Mouse (Mus musculus) testis, adult 2 months (tissue): Measurements from ENCODE around the gene S100a6. TPM values are rescaled to one million over a fixed set of nuclear protein-coding genes. Genes with fewer than 3 reads are reported as not detected.
A peak's percentile ranks its signal among the peaks of the same experiment; 100 is the strongest.

Experiments
- H3K27ac ChIP-seq: fragments of 200-500 bp; 2 replicates; pipeline ENCODE4 v1.5.1; 2012; ENCODE audit warnings: low read depth, low read length; ENCODE audit not compliant: control insufficient read depth, insufficient read depth
- H3K27me3 ChIP-seq: fragments of 200-500 bp; 2 replicates; pipeline ENCODE4 v1.6.1; 2012; ENCODE audit warnings: mild to moderate bottlenecking, low read length, moderate library complexity; ENCODE audit not compliant: control insufficient read depth, insufficient read depth
- H3K36me3 ChIP-seq: fragments of 200-500 bp; 2 replicates; pipeline ENCODE4 v1.6.1; 2012; ENCODE audit warnings: mild to moderate bottlenecking, low read length; ENCODE audit not compliant: control insufficient read depth, insufficient read depth
- H3K4me1 ChIP-seq: fragments of 200-500 bp; 2 replicates; pipeline ENCODE4 v1.6.1; 2012; ENCODE audit warnings: low read length; ENCODE audit not compliant: control insufficient read depth, insufficient read depth
- H3K4me3 ChIP-seq: fragments of 200-500 bp; 2 replicates; pipeline ENCODE4 v1.5.1; 2012; ENCODE audit warnings: low read depth, mild to moderate bottlenecking, low read length, moderate library complexity, mixed read lengths; ENCODE audit not compliant: control insufficient read depth
- CTCF ChIP-seq: fragments of 200-500 bp; IDR thresholded peaks from 2 replicates; pipeline ENCODE4 v1.5.1; 2012; ENCODE audit warnings: low read depth, mild to moderate bottlenecking, inconsistent platforms, low read length, moderate library complexity; ENCODE audit not compliant: control insufficient read depth, insufficient read depth, insufficient replicate concordance
- POLR2A ChIP-seq: fragments of 200-500 bp; IDR thresholded peaks from 2 replicates; pipeline ENCODE4 v1.6.1; 2012; ENCODE audit warnings: low read depth, mild to moderate bottlenecking, inconsistent platforms, low read length, moderate library complexity; ENCODE audit not compliant: control insufficient read depth
- polyA plus RNA-seq: library from polyadenylated mRNA; depleted of rRNA; stranded (reverse); fragments of >200 nt; gene quantifications from 2 replicates; pipeline ENCODE4 v1.2.3, GENCODE M21; 2012

The S100a6 gene
- polyA plus RNA-seq, 1 experiment = 13.0 TPM

DNA sequence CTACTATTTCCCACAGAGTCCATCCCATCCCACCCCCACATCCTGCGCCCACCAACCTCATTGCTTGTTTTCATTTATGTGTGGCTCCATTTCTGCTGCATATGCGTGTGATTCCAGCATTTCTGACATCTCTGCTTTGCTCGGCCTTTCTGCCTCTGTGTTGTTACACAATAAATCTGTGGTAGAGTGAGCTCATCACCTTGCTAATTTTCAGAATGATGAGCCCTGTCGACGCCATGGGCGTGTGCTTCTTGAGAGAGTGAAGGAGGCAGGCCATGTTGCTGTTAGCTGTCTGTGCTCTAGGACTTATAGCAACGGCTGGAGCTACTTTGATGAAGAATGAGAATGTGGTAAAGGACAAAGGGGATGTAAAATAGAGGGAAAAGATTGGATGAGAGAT, 28.3 kb downstream of the S100a6 start:
- no peak overlapping the region for H3K4me3 ChIP-seq
- no peaks in the 10 kb centered on the region for H3K36me3 ChIP-seq
- H3K4me1 ChIP-seq = no peaks in the 10 kb centered on the region
- H3K27ac ChIP-seq = no peak overlapping the region
- TF ChIP-seq POLR2A (no peak), CTCF (no peak)
- H3K27me3 ChIP-seq = no peaks in the 10 kb centered on the region

DNA sequence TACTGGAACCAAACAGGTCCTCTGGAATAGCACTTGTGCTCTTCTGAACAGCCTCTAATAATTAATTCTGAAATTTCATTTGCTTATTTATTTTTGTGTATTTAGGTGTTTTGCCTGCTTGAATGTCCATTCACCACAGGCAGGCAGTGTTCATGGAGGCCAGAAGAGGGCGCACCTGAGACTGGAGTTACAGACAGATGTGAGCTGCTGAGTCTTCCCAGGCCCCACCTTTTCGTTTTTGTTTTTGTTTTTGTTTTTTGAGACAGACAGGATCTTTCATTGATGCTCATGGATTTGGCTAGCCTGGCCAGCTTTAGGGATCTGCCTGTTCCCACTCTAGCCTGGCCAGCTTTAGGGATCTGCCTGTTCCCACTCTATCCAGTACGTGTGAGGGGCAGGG, 31.5 kb downstream of the S100a6 start:
- Histone ChIP-seq H3K36me3 (no peaks in the 10 kb centered on the region), H3K4me3 (no peak overlapping the region), H3K4me1 (no peaks in the 10 kb centered on the region), H3K27me3 (no peaks in the 10 kb centered on the region), H3K27ac (no peak overlapping the region)
- peak; percentile 70; the same call in 1 of the 2 replicates for TF ChIP-seq CTCF
- TF ChIP-seq POLR2A = no peak

DNA sequence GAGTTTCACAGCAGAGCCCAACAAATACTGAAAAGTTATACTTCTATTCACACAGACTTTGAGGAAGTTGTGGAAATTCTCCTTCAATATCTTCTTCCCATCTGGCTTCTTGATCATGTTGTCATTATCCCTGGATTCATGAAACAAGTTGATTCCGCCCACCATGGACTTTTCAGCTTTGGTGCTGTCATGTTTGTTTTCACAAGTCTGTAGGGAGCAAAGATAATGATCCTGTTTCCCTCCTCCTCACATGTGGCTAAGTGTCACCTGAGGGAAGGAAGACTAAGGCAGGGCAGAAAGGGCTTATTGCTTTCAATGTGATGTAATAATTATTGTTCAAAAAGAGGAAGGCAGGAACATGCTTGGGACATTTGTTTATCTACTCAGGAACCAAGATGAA, 34.6 kb downstream of the S100a6 start:
- TF ChIP-seq POLR2A (no peak), CTCF (no peak)
- no peaks in the 10 kb centered on the region for H3K4me1 ChIP-seq
- H3K27ac ChIP-seq = no peak overlapping the region
- no peak overlapping the region for H3K4me3 ChIP-seq
- no peaks in the 10 kb centered on the region for H3K36me3 ChIP-seq
- H3K27me3 ChIP-seq = no peaks in the 10 kb centered on the region

DNA sequence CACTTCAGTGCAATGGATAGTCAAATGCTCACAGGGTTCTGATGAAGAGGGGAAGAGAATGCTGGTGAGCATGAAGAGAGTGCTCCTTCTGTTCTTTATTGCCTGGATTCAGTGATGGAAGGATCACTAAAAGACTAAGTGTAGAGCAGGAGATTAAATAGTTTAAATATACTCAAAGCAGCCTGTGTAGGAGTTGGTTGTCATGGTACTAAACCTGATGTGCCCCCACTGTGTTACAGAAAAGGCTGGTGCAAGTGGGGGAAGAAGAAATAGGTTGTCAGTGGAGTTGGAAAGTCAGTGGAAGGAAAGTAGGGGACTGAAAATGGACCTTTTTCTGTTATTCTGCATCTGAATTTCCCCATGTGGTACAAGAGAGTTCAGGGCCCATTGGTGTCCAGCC, 36.3 kb downstream of the S100a6 start:
- H3K27ac ChIP-seq = no peak overlapping the region
- no peaks in the 10 kb centered on the region for H3K36me3 ChIP-seq
- TF ChIP-seq POLR2A = no peak
- no peak for TF ChIP-seq CTCF
- H3K27me3 ChIP-seq = no peaks in the 10 kb centered on the region
- no peaks in the 10 kb centered on the region for H3K4me1 ChIP-seq
- H3K4me3 ChIP-seq = no peak overlapping the region

DNA sequence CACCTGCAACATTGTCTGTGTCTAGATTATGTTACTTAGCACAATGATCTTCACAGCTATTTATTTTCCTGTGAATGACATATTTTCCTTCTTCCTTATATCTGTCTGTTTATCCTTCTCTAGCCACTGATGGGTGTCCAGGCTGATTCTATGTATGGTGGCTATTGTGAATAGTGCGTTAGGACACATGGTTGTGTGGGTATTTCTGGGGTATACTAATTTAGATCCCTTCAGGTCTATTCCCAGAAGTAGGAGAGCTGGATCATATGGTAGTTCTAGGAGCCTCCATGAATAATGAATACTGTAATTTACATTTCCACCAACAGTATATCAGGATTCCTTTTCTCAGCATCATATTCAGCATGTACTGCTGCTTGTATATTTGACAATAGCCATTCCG, 37.1 kb downstream of the S100a6 start:
- TF ChIP-seq CTCF = no peak
- no peak for TF ChIP-seq POLR2A
- Histone ChIP-seq H3K36me3 (no peaks in the 10 kb centered on the region), H3K4me3 (no peak overlapping the region), H3K4me1 (no peaks in the 10 kb centered on the region), H3K27ac (no peak overlapping the region), H3K27me3 (no peaks in the 10 kb centered on the region)

DNA sequence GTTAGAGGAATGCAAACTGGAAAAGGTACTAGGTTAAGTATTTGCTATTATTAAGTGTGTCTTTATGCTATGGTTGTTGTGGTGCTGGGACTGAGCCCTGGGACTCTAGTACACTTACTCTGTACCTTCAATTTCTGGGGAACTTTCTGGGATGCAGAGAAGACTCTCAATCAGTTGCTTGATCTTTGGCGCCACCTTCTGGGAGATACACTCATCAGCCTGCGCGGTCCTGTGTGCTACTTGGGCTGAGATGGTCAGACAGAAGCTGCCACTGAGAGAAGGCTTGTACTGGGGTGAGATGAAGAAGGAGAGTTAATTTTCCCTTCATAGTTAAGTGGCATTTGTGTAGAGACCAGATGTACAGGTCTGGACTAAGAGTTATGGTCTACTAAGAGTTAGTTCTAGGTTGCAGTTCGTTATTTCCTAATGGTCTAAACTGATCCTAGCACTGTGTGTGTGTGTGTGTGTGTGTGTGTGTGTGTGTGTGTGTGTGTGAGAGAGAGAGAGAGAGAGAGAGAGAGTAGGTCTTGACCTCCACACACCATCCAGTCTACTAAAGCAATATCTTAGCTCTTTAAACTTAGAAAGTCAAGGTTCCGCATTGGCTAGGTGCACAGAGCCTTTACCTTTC, 40.3 kb downstream of the S100a6 start:
- Histone ChIP-seq H3K27ac (no peak overlapping the region), H3K27me3 (no peaks in the 10 kb centered on the region), H3K36me3 (no peaks in the 10 kb centered on the region), H3K4me3 (no peak overlapping the region), H3K4me1 (no peaks in the 10 kb centered on the region)
- TF ChIP-seq POLR2A (no peak), CTCF (peak; percentile 48; the same call in 1 of the 2 replicates)

DNA sequence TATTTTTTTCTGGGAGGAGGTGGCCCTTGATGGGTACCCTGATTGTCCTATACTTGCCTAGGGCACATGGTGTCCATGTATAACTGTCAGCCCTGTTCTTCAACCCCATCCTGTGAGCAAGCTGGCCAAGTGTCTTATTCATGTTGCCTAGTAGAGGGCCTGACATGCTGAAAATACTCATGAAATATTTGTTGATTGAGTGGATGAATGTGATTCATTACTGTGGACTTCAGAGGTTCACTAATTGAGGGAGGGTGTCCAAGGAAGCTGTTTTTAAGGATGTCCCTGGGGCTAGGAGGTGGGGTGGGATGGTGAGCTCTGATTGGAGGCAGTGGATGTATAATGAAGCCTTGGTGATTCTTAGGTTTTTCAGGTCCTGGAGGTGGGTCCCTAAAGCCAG, 41.0 kb downstream of the S100a6 start, which contains the start of gene S100a7a:
TSS of gene S100a7a (plus strand) at position 301 of the 400 bp plus-strand sequence.
- H3K36me3 ChIP-seq = no peaks in the 10 kb centered on the region
- TF ChIP-seq POLR2A (no peak), CTCF (no peak)
- no peaks in the 10 kb centered on the region for H3K4me1 ChIP-seq
- H3K27me3 ChIP-seq = no peaks in the 10 kb centered on the region
- H3K27ac ChIP-seq = no peak within 1 kb of the TSS
- no peak within 1 kb of the TSS for H3K4me3 ChIP-seq
